Mouse (Mus musculus) Patski (cell line): Measurements from ENCODE around the gene Sufu. TPM values are rescaled to one million over a fixed set of nuclear protein-coding genes. Genes with fewer than 3 reads are reported as not detected.

Experiments
- ATAC-seq: fragments of 100-300 bp; one replicate; pipeline ENCODE4 v1.8.0; 2021
- CTCF ChIA-PET: fragments of 350-600 bp; sonication (Branson Sonifier 250); formaldehyde crosslinking; loops from one replicate; lab custom pipeline; 2022; ENCODE audit warnings: inconsistent platforms; lab: Charles Lee
- POLR2A ChIA-PET: fragments of 350-600 bp; sonication (Branson Sonifier 250); formaldehyde crosslinking; loops from one replicate; lab custom pipeline; 2022; ENCODE audit warnings: antibody characterized with exemption, inconsistent platforms; lab: Charles Lee
- DNase-seq: peaks from one replicate; pipeline ENCODE4 v3.0.0-alpha.2; 2011; ENCODE audit warnings: low read depth, low spot score
- H3K27me3 ChIP-seq: fragments of 371-371 bp; one replicate; pipeline ENCODE4 v1.5.1; 2021
- CTCF ChIP-seq: fragments of 100-300 bp; IDR thresholded peaks from one replicate; pipeline ENCODE4 v1.5.1; 2021
- in situ Hi-C: fragments of 300-500 bp; cut with MboI; formaldehyde crosslinking; loops from 3 replicates; pipeline ENCODE4 v1.11.1; 2018; ENCODE audit warnings: low pct_unique_long_range_greater_than_20kb, mixed read lengths
- polyA plus RNA-seq: library from polyadenylated mRNA; unstranded; gene quantifications from one replicate; pipeline ENCODE4 v1.2.3, GENCODE M21; 2021

Sufu gene
- polyA plus RNA-seq, 1 experiment from 2014 or later, result 35.2 TPM

- no peak for DNase-seq
- TF ChIP-seq CTCF, result no peak
- no peaks in the 10 kb centered on the region for H3K27me3 ChIP-seq
- ChIA-PET CTCF (interaction anchor here (1.6 to 8.1 kb wide), 2 partner anchors 26 to 108 kb away, joined by 5 to 73 read pairs; partner anchors contain the start of gene Sufu), POLR2A (interaction anchor here (8.3 to 19.4 kb wide), 2 partner anchors 13 to 24 kb away, joined by 52 to 388 read pairs; no protein-coding TSS in a partner anchor)
- ATAC-seq, result no peak
- in situ Hi-C loops, result loop anchor here (5.0 kb wide), 1 partner anchor 32 kb away; no protein-coding TSS in a partner anchor
Measured at GRCm38 (mm10) chr19:46504822-46505417, 108.2 kb downstream of the Sufu start.

- ATAC-seq, result no peak
- H3K27me3 ChIP-seq, result no peaks in the 10 kb centered on the region
- ChIA-PET CTCF (interaction anchor here (1.0 to 8.1 kb wide), 3 partner anchors 9 to 109 kb away, joined by 3 to 73 read pairs (median 5); partner anchors contain the start of gene Sufu), POLR2A (interaction anchor here (8.3 to 19.4 kb wide), 2 partner anchors 12 to 23 kb away, joined by 52 to 388 read pairs; no protein-coding TSS in a partner anchor)
- DNase-seq, result no peak
- in situ Hi-C loops, result no loop called here
- no peak for TF ChIP-seq CTCF
Measured at GRCm38 (mm10) chr19:46505646-46506371, 109.1 kb downstream of the Sufu start.

- in situ Hi-C loops, result no loop called here
- CTCF ChIA-PET, result interaction anchor here (1.0 to 8.1 kb wide), 2 partner anchors 9 to 24 kb away, joined by 3 to 73 read pairs; no protein-coding TSS in a partner anchor
- ATAC-seq (no peak), DNase-seq (no peak)
- POLR2A ChIA-PET, result interaction anchor here (8.3 to 19.4 kb wide), 2 partner anchors 11 to 22 kb away, joined by 52 to 388 read pairs; no protein-coding TSS in a partner anchor
- TF ChIP-seq CTCF, result no peak
- no peaks in the 10 kb centered on the region for H3K27me3 ChIP-seq
Measured at GRCm38 (mm10) chr19:46506372-46506717, 109.6 kb downstream of the Sufu start.

- no peak for ATAC-seq
- CTCF ChIA-PET, result interaction anchor here (5.6 to 8.1 kb wide), 2 partner anchors 16 to 23 kb away, joined by 32 to 73 read pairs; no protein-coding TSS in a partner anchor
- TF ChIP-seq CTCF, result no peak
Measured at GRCm38 (mm10) chr19:46507181-46507581, 110.5 kb downstream of the Sufu start.

GRCm38 (mm10) chr19:46507806-46508205 lies 111.1 kb downstream of the Sufu start:
- ChIA-PET POLR2A (interaction anchor here (8.3 to 19.4 kb wide), 2 partner anchors 10 to 21 kb away, joined by 52 to 388 read pairs; no protein-coding TSS in a partner anchor), CTCF (interaction anchor here (1.2 to 8.1 kb wide), 4 partner anchors 15 to 101 kb away, joined by 3 to 73 read pairs (median 37); no protein-coding TSS in a partner anchor)
- no peaks in the 10 kb centered on the region for H3K27me3 ChIP-seq
- no peak for TF ChIP-seq CTCF
- peak; percentile 23 for ATAC-seq
- in situ Hi-C loops, result no loop called here
- no peak for DNase-seq

More at GRCm38 (mm10) chr19:46507181-46507581, 110.5 kb downstream of the Sufu start:
- no peak for DNase-seq
- POLR2A ChIA-PET, result interaction anchor here (8.3 to 19.4 kb wide), 2 partner anchors 11 to 21 kb away, joined by 52 to 388 read pairs; no protein-coding TSS in a partner anchor
- H3K27me3 ChIP-seq, result no peaks in the 10 kb centered on the region
- in situ Hi-C loops, result no loop called here

- no peak for TF ChIP-seq CTCF
- POLR2A ChIA-PET, result interaction anchor here (0.6 to 19.4 kb wide), 4 partner anchors 7 to 104 kb away, joined by 3 to 388 read pairs (median 44); partner anchors contain the start of gene Trim8
- DNase-seq (no peak), ATAC-seq (no peak)
- no peaks in the 10 kb centered on the region for H3K27me3 ChIP-seq
- CTCF ChIA-PET, result interaction anchor here (1.0 to 5.6 kb wide), 9 partner anchors 8 to 112 kb away, joined by 3 to 42 read pairs (median 4); partner anchors contain the start of gene Sufu
- in situ Hi-C loops, result no loop called here
Measured at GRCm38 (mm10) chr19:46508738-46509137, 112.0 kb downstream of the Sufu start.

- in situ Hi-C loops, result no loop called here
- no peak for ATAC-seq
- CTCF ChIA-PET, result interaction anchor here (1.0 to 5.6 kb wide), 9 partner anchors 9 to 113 kb away, joined by 3 to 42 read pairs (median 4); partner anchors contain the start of gene Sufu
- no peak for TF ChIP-seq CTCF
- H3K27me3 ChIP-seq, result no peaks in the 10 kb centered on the region
- DNase-seq, result no peak
- POLR2A ChIA-PET, result interaction anchor here (6.6 to 19.4 kb wide), 3 partner anchors 7 to 19 kb away, joined by 36 to 388 read pairs (median 52); partner anchors contain the start of gene Trim8
Measured at GRCm38 (mm10) chr19:46509202-46509601, 112.5 kb downstream of the Sufu start.

GRCm38 (mm10) chr19:46509736-46510135 lies 113.0 kb downstream of the Sufu start:
- ChIA-PET POLR2A (interaction anchor here (6.6 to 19.4 kb wide), 3 partner anchors 8 to 19 kb away, joined by 36 to 388 read pairs (median 52); partner anchors contain the start of gene Trim8), CTCF (interaction anchor here (1.0 to 5.6 kb wide), 10 partner anchors 8 to 113 kb away, joined by 3 to 42 read pairs (median 4); partner anchors contain the start of gene Sufu)
- in situ Hi-C loops, result no loop called here
- ATAC-seq, result no peak
- H3K27me3 ChIP-seq, result no peaks in the 10 kb centered on the region
- no peak for TF ChIP-seq CTCF
- DNase-seq, result no peak

- DNase-seq (no peak), ATAC-seq (no peak)
- no peak for TF ChIP-seq CTCF
- in situ Hi-C loops, result no loop called here
- ChIA-PET POLR2A (interaction anchor here (1.0 to 19.4 kb wide), 3 partner anchors 9 to 18 kb away, joined by 3 to 388 read pairs (median 36); partner anchors contain the start of gene Trim8), CTCF (interaction anchor here (1.1 to 5.6 kb wide), 6 partner anchors 12 to 114 kb away, joined by 3 to 42 read pairs (median 4); partner anchors contain the start of gene Sufu)
- no peaks in the 10 kb centered on the region for H3K27me3 ChIP-seq
Measured at GRCm38 (mm10) chr19:46510401-46510800, 113.7 kb downstream of the Sufu start.
